Mouse (Mus musculus): ENCODE results near the gene Galnt5.

Galnt5 gene

GRCm38 (mm10) chr2:57997752-57998430 lies at the start of gene Galnt5:
TSS of gene Galnt5 (plus strand) at chr2:57997884.
- DNase-seq (ENCODE audit: low read depth, low spot score): no peak

- no peak for DNase-seq (ENCODE audit: low read depth, low spot score)
Measured at GRCm38 (mm10) chr2:57951620-57952019, 46.1 kb upstream of the Galnt5 start.

GRCm38 (mm10) chr2:57960786-57961185 lies 36.9 kb upstream of the Galnt5 start:
- DNase-seq (ENCODE audit: low read depth, low spot score): no peak

- DNase-seq (ENCODE audit: low read depth, low spot score): no peak
Measured at GRCm38 (mm10) chr2:57982248-57982647, 15.4 kb upstream of the Galnt5 start.

- no peak for DNase-seq (ENCODE audit: low read depth, low spot score)
Measured at GRCm38 (mm10) chr2:57991084-57991483, 6.6 kb upstream of the Galnt5 start.

GRCm38 (mm10) chr2:58001497-58001896 lies 3.8 kb downstream of the Galnt5 start:
- no peak for DNase-seq (ENCODE audit: low read depth, low spot score)

- DNase-seq (ENCODE audit: low read depth, low spot score): no peak
Measured at GRCm38 (mm10) chr2:58007081-58007480, 9.4 kb downstream of the Galnt5 start.

GRCm38 (mm10) chr2:58023556-58023955 lies 25.9 kb downstream of the Galnt5 start:
- no peak for DNase-seq (ENCODE audit: low read depth, low spot score)

- DNase-seq (ENCODE audit: low read depth, low spot score): no peak
Measured at GRCm38 (mm10) chr2:58026740-58027139, 29.1 kb downstream of the Galnt5 start.

- DNase-seq (ENCODE audit: low read depth, low spot score): peak; percentile 2
Measured at GRCm38 (mm10) chr2:58029404-58029803, 31.7 kb downstream of the Galnt5 start.

GRCm38 (mm10) chr2:58031431-58031830 lies 33.7 kb downstream of the Galnt5 start:
- DNase-seq (ENCODE audit: low read depth, low spot score): no peak

GRCm38 (mm10) chr2:58035635-58036034 lies 38.0 kb downstream of the Galnt5 start:
- DNase-seq (ENCODE audit: low read depth, low spot score): no peak

GRCm38 (mm10) chr2:58036926-58037325 lies 39.2 kb downstream of the Galnt5 start:
- no peak for DNase-seq (ENCODE audit: low read depth, low spot score)

- DNase-seq (ENCODE audit: low read depth, low spot score): no peak
Measured at GRCm38 (mm10) chr2:58041867-58042266, 44.2 kb downstream of the Galnt5 start.

- DNase-seq (ENCODE audit: low read depth, low spot score): no peak
Measured at GRCm38 (mm10) chr2:58052821-58053581, 55.3 kb downstream of the Galnt5 start, which contains the start of gene Ermn. TSS of gene Ermn (minus strand) at chr2:58052864.

- DNase-seq (ENCODE audit: low read depth, low spot score): peak; percentile 4
Measured at GRCm38 (mm10) chr2:58055383-58055782, 57.7 kb downstream of the Galnt5 start.

- DNase-seq (ENCODE audit: low read depth, low spot score): no peak
Measured at GRCm38 (mm10) chr2:58079849-58080248, 82.2 kb downstream of the Galnt5 start.

GRCm38 (mm10) chr2:58086420-58086819 lies 88.7 kb downstream of the Galnt5 start:
- no peak for DNase-seq (ENCODE audit: low read depth, low spot score)

GRCm38 (mm10) chr2:58094818-58095217 lies 97.1 kb downstream of the Galnt5 start:
- no peak for DNase-seq (ENCODE audit: low read depth, low spot score)
